Mouse (Mus musculus): Measurements from ENCODE around the gene Tek.
"Not testable (repeated sequence)": the region's sequence is repeated elsewhere in the genome, so short reads cannot be mapped to it uniquely, and the experiment has no call there.

Gene Tek

DNA sequence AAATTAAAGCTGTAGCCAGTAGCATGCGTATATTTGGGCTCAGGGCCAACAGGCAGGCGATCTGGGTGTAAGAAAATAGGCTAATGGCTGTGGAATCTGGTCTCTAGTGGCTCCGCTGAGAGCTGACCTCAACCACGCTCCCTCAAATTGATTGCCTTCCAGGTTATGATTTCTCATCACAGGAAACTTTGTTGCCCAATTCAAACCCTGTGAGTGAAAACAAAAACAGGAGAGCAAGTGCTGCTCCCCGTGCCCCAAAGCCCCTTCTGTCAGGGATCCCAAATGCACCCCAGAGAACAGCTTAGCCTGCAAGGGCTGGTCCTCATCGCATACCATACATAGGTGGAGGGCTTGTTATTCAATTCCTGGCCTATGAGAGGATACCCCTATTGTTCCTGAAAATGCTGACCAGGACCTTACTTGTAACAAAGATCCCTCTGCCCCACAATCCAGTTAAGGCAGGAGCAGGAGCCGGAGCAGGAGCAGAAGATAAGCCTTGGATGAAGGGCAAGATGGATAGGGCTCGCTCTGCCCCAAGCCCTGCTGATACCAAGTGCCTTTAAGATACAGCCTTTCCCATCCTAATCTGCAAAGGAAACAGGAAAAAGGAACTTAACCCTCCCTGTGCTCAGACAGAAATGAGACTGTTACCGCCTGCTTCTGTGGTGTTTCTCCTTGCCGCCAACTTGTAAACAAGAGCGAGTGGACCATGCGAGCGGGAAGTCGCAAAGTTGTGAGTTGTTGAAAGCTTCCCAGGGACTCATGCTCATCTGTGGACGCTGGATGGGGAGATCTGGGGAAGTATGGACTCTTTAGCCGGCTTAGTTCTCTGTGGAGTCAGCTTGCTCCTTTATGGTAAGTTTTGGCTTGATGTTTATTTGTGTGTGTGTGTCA lies at the start of gene Tek:
Gene Tek (plus strand): TSS at position 452 of the 894 bp plus-strand sequence.
- ATAC-seq (ENCODE audit: insufficient number of reproducible peaks, low FRiP score, low TSS enrichment): no peak

DNA sequence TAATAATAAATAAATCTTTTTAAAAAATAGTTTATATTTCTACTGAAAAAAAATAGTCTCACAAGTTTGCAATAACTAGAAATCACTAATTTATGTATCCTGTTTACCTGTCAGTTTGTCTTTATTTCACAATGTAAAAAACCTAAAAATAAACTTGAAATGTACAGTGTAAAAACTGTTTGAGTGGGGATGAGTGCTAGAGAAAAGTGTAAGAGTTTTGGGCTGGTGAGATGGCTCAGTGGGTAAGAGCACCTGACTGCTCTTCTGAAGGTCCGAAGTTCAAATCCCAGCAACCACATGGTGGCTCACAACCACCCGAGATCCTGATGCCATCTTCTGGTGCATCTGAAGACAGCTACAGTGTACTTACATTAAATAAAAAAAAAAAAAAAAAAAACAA lies 49.3 kb upstream of the Tek start:
- ATAC-seq (ENCODE audit: insufficient number of reproducible peaks, low FRiP score, low TSS enrichment): not testable (repeated sequence)

DNA sequence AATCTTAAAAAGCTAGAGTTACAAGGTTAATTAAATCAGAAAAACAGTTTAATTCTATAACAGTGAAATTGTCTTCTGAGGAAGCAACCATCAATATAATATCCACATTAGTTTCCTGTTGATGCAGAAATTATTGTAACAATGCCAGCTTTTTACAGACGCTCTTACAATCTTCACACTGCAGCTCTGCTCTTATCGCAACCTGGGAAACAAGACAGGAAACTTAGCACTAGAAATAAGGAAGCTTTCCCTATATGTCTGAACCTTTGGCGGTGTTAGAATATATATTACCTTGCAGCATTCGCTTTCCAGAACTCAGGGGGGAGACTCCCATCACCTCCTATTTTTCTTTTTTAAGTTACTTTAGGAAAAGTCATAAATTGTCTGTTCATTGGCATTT lies 48.0 kb upstream of the Tek start:
- no peak for ATAC-seq (ENCODE audit: insufficient number of reproducible peaks, low FRiP score, low TSS enrichment)

DNA sequence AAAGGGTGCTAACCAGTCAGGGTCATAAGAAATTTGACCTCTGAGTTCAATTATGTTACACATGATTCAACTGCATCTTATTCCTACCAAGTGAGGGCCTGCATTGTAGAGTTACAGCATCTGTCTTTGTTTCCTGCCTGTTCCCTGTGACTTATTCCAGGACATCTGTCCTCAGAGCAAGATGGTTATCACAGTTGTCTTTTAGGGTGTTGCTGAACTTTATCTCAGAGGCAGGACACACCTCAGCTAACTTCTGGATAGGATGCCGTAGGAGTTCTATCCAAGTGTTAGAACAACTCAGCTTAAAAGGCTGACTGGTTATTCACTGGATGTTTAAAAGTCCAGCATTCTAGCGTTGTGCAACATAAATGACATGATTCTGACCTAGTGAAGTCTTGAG lies 46.9 kb upstream of the Tek start:
- no peak for ATAC-seq (ENCODE audit: insufficient number of reproducible peaks, low FRiP score, low TSS enrichment)

DNA sequence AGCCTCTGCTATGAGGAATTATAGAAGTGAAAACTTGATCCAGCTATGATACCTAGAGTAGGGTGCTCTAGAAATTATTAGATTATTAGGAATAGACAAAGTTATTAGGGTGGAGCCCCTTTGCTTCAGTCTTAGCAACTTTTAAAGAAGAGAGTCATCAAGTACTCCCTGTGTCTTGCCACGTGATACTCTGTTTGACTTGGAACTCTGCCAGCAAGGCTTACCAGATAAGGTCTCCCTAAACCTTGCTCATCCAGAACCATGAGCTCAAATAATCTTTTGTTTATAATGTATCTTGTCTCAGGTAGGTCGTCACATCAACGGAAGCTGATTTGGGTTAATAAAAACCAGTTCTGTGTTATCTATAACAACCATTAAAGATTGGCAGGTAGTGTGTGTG lies 42.7 kb upstream of the Tek start:
- ATAC-seq (ENCODE audit: insufficient number of reproducible peaks, low FRiP score, low TSS enrichment): no peak

- ATAC-seq (ENCODE audit: insufficient number of reproducible peaks, low FRiP score, low TSS enrichment): no peak
Observed at GRCm38 (mm10) chr4:94711002-94711401, 28.1 kb upstream of the Tek start.

- ATAC-seq (ENCODE audit: insufficient number of reproducible peaks, low FRiP score, low TSS enrichment): no peak
Observed at GRCm38 (mm10) chr4:94711426-94711825, 27.7 kb upstream of the Tek start.

DNA sequence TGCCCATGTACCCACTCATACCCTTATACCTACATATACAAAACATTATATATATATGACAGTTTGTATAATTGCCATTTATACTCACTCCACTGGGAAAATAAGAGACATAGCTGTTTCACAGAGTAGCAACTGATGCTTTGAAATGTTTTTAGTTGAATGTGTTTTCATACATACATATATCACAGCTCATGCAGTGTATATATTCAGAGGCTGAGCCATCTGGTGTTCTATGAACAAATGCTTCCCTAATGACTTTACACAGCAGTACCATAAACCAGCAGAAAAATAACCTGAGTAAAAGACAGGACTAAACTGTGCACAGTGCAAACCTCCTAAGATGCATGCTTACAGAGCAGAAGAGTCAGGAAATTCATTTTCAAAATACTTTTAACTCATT lies 25.3 kb upstream of the Tek start:
- no peak for ATAC-seq (ENCODE audit: insufficient number of reproducible peaks, low FRiP score, low TSS enrichment)

DNA sequence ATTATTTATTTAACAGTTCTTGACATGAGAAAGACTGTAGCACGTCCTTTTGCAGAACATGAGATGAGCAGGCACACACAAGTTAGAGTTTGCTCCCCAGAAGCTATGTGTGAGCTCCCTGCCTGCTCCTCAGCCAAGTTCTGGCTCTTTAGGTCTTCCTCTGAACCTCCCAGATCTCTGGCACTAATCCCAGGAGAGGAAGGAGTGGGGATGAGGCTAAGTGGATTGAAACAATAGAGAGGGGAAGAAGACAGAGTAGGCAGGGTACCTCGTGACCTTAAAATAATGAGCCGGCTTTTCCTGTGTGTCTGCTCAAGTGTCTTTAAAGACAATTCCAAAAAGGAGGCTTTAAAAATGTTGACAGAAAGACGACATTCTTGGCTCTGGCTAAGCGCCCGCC lies 23.9 kb upstream of the Tek start:
- no peak for ATAC-seq (ENCODE audit: insufficient number of reproducible peaks, low FRiP score, low TSS enrichment)

GRCm38 (mm10) chr4:94725799-94726198 lies 13.3 kb upstream of the Tek start:
- no peak for ATAC-seq (ENCODE audit: insufficient number of reproducible peaks, low FRiP score, low TSS enrichment)

DNA sequence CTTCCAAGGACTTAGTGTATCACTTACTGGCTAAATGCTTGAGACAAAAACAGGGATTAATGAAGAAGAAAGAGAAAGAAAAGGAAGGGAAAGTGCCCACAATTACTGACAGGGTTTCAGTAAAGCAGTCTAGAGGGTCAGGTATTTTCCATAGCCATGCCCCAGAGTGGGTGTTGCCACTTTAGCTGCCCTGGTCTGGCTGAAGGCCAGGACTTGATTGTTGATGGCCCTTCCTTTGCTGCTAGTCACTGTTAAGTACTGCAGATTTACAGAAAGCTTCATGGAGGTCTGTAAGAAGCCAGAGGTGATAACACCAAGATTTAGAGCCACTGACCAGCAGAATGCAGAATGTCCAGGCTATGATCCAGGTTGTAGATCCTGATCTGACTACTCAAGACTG lies 6.4 kb upstream of the Tek start:
- no peak for ATAC-seq (ENCODE audit: insufficient number of reproducible peaks, low FRiP score, low TSS enrichment)

- ATAC-seq (ENCODE audit: insufficient number of reproducible peaks, low FRiP score, low TSS enrichment): no peak
Observed at GRCm38 (mm10) chr4:94737326-94738295, 1.5 kb upstream of the Tek start.

- no peak for ATAC-seq (ENCODE audit: insufficient number of reproducible peaks, low FRiP score, low TSS enrichment)
Observed at GRCm38 (mm10) chr4:94741824-94742223, 2.7 kb downstream of the Tek start.

DNA sequence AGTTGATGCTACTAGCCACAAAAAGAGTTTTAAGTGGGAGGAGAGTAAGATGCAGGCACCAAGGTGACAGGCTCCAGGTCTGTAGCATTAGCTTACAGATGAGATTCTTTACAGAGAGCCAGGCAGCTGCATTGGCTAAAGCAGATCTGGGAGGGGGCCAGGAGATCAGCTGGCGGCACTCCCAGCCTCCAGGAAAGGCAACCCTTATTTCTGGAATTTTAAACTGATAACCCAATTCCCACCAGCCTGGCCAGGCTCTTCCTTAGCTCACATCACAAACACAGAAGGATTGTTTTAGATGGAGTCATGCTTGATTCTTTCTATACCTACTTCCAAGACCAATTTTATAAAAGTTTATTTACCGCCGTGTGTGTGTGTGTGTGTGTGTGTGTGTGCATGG lies 6.7 kb downstream of the Tek start:
- no peak for ATAC-seq (ENCODE audit: insufficient number of reproducible peaks, low FRiP score, low TSS enrichment)

DNA sequence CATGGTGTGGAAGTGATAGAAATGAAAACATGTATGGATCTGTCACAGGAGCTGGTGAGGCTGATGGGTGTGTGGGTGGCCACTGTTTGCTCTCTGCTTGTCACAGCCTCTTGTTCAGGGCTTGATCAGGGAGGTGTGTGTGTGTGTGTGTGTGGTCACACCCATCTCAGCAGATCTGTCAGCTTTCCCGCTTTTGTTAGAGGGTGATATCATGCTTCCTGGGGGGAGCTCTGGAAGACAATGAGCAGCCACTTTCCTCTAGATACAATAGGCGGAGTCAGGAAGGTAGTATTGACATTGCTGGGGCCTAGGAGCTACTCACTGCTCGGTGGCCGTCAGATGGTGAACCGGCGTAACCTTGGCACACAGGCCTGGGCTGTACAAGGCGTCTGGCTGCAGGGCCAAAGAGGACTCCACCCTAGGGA lies 7.3 kb downstream of the Tek start:
- ATAC-seq (ENCODE audit: insufficient number of reproducible peaks, low FRiP score, low TSS enrichment): no peak

GRCm38 (mm10) chr4:94747338-94747737 lies 8.2 kb downstream of the Tek start:
- no peak for ATAC-seq (ENCODE audit: insufficient number of reproducible peaks, low FRiP score, low TSS enrichment)

DNA sequence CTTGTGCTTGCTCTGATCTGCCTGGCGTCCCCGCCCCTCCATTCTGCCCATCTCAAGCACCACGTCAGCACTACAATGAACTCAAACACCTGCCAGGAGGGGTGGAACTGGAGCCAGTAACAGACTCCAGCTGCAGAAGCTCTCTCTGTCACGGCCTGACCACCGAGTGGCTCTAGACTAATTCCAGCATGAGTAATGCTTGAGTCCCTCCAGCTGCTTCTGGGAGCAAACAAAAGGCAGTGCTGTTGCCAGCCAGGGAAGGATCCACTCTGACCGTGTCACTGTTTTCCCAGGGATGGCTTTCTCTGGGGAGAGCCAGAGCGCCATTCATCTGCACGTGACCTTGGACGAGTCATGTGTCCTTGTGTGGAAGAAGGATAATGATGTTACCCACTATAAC lies 13.4 kb downstream of the Tek start:
- ATAC-seq (ENCODE audit: insufficient number of reproducible peaks, low FRiP score, low TSS enrichment): no peak; the same call in 1 of the 2 replicates

DNA sequence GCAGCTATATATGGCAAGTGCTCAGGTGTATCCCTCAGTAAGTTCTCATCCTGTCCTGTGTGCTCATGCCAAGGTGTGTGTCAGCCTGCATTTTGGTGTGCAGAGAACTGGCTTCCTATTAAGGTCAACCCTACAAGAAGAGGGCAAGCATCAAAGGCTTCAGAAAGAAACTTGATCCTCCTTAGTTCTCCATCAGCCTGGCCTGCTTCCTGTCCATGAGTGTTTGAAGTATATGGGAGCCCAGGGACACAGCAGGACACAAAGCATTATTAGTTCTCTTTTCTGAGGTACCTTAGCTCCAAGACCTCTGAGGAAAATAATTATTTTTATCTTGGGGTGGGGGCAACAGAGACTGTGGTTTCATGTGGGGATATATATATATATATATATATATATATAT lies 26.1 kb downstream of the Tek start:
- ATAC-seq (ENCODE audit: insufficient number of reproducible peaks, low FRiP score, low TSS enrichment): no peak

- ATAC-seq (ENCODE audit: insufficient number of reproducible peaks, low FRiP score, low TSS enrichment): no peak
Observed at GRCm38 (mm10) chr4:94766176-94766575, 27.1 kb downstream of the Tek start.

GRCm38 (mm10) chr4:94768624-94769023 lies 29.5 kb downstream of the Tek start:
- no peak for ATAC-seq (ENCODE audit: insufficient number of reproducible peaks, low FRiP score, low TSS enrichment)

DNA sequence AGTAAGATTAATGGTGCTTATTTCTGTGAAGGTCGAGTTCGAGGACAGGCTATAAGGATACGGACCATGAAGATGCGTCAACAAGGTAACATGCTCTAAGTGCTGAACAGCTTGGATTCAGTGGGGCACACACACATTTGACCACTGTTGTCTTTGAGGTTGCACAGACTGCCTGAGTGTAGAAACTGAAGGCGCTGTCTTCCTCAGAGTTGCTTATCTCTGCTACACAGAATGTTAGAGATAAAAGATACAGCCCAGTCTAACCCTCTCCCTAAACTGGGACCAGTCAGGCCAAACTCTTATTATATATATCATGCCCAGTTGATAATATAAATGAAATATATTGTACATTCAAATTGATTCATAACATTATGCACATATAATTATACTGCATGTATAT lies 42.0 kb downstream of the Tek start:
- no peak for ATAC-seq (ENCODE audit: insufficient number of reproducible peaks, low FRiP score, low TSS enrichment)
